Mouse (Mus musculus) cerebellum, adult 2 months (tissue): ENCODE results near the gene Dirc2.

Experiments used
- CTCF ChIP-seq: fragments of 200-500 bp; IDR thresholded peaks from 2 replicates; pipeline ENCODE4 v1.5.1; 2011; ENCODE audit warnings: low read depth, mild to moderate bottlenecking, control low read depth, low read length, moderate library complexity, borderline replicate concordance; ENCODE audit not compliant: insufficient read depth
- POLR2A ChIP-seq: fragments of 200-500 bp; IDR thresholded peaks from 2 replicates; pipeline ENCODE4 v1.6.1; 2011; ENCODE audit warnings: low read length, control low read depth, borderline replicate concordance; ENCODE audit not compliant: insufficient read depth

- TF ChIP-seq CTCF (no peak), POLR2A (no peak)
Observed at GRCm38 (mm10) chr16:35772598-35772997, 3.4 kb upstream of the Dirc2 start.
